Mouse (Mus musculus): ENCODE data around the gene Ippk. TPM values are rescaled to one million over a fixed set of nuclear protein-coding genes. Genes with fewer than 3 reads are reported as not detected.

Ippk gene
- polyA plus RNA-seq (2012; ENCODE audit: insufficient read depth, insufficient read length, low replicate concordance, missing spikeins), result not detected in 2 replicates

- TF ChIP-seq POLR2A (IDR thresholded peaks at IDR 0.05; ENCODE audit: insufficient read depth, low read depth, low read length) (peak; percentile 94), CTCF (IDR thresholded peaks at IDR 0.05; ENCODE audit: insufficient read depth, low read depth, low read length) (no peak)
- Histone ChIP-seq H3K4me1 (ENCODE audit: control insufficient read depth, insufficient read depth, low read length) (peaks cover 12% of the 10 kb centered on the region), H3K27ac (ENCODE audit: insufficient read depth, low read depth, low read length) (peak within 1 kb of the TSS; percentile 57; the same call in 1 of the 2 replicates), H3K4me3 (ENCODE audit: insufficient read depth, low read depth, low read length) (peak within 1 kb of the TSS; percentile 63)
- under 1% methylated on average over 68 of the region's 69 CpGs for WGBS
Measured at GRCm38 (mm10) chr13:49420754-49421605, at the start of gene Ippk. TSS of gene Ippk (plus strand) at chr13:49421249.

DNA sequence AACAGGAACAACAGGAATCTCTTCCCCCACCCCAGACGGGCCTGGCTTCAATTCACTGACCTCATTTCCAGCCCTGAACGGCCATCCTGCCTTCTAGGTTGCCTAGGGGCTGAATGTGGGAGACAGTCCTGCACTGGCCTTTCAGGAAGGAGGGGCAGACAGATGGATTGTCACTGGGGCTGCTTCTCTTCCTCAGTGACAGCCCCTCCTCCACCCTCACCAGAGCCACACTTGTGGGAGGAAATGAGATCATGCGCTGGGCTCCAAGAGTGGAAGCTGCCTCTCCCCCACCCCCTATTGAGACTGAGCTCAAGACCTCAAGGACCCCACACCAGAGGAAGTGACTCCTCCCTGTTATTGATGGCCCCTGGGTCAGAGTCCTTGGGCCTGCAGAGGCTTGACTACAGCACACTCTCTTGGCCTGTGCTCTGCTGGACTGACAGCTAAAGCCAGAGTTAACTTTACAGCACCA, 49.6 kb upstream of the Ippk start:
- TF ChIP-seq CTCF (IDR thresholded peaks at IDR 0.05; ENCODE audit: insufficient read depth, low read depth, low read length) (no peak), POLR2A (IDR thresholded peaks at IDR 0.05; ENCODE audit: insufficient read depth, low read depth, low read length) (no peak)
- WGBS, result 22% methylated on average over 3 of the region's 3 CpGs
- 0 out of 2 replicates have a peak overlapping the region, but pooled peaks have one; percentile 11 for H3K27ac ChIP-seq (ENCODE audit: insufficient read depth, low read depth, low read length)
- H3K4me3 ChIP-seq (ENCODE audit: insufficient read depth, low read depth, low read length), result no peak overlapping the region
- H3K4me1 ChIP-seq (ENCODE audit: control insufficient read depth, insufficient read depth, low read length), result peaks cover 25% of the 10 kb centered on the region

GRCm38 (mm10) chr13:49372370-49373060, 48.5 kb upstream of the Ippk start:
- TF ChIP-seq POLR2A (IDR thresholded peaks at IDR 0.05; ENCODE audit: insufficient read depth, low read depth, low read length) (no peak), CTCF (IDR thresholded peaks at IDR 0.05; ENCODE audit: insufficient read depth, low read depth, low read length) (no peak)
- 80% methylated on average over 9 of the region's 9 CpGs for WGBS
- Histone ChIP-seq H3K27ac (ENCODE audit: insufficient read depth, low read depth, low read length) (no peak overlapping the region), H3K4me1 (ENCODE audit: control insufficient read depth, insufficient read depth, low read length) (peaks cover 19% of the 10 kb centered on the region), H3K4me3 (ENCODE audit: insufficient read depth, low read depth, low read length) (no peak overlapping the region)

DNA sequence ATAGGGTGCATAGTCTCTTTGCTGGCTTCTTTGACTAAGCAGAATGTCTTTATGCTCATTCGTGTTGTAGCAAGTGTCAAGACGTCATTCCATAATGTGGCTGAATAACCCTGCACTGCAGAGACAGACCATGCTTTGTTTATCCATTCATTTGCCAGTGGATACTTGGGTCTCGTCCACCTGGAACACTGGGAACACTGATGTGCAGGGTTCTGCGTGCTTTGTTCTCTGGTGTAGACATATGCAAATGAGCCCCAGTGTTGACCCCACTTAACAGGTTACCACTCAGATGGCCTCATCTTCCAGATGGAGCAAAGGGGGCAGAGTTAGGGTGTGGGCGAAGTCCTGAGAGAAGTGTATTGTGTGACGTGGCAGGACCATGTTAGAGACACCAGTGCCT, 46.7 kb upstream of the Ippk start:
- 60% methylated on average over 6 of the region's 6 CpGs for WGBS
- Histone ChIP-seq H3K4me3 (ENCODE audit: insufficient read depth, low read depth, low read length) (no peak overlapping the region), H3K4me1 (ENCODE audit: control insufficient read depth, insufficient read depth, low read length) (peaks cover 16% of the 10 kb centered on the region), H3K27ac (ENCODE audit: insufficient read depth, low read depth, low read length) (no peak overlapping the region)
- TF ChIP-seq CTCF (IDR thresholded peaks at IDR 0.05; ENCODE audit: insufficient read depth, low read depth, low read length), result no peak
- no peak for TF ChIP-seq POLR2A (IDR thresholded peaks at IDR 0.05; ENCODE audit: insufficient read depth, low read depth, low read length)

GRCm38 (mm10) chr13:49374730-49375129, 46.3 kb upstream of the Ippk start:
- TF ChIP-seq CTCF (IDR thresholded peaks at IDR 0.05; ENCODE audit: insufficient read depth, low read depth, low read length) (no peak), POLR2A (IDR thresholded peaks at IDR 0.05; ENCODE audit: insufficient read depth, low read depth, low read length) (no peak)
- Histone ChIP-seq H3K27ac (ENCODE audit: insufficient read depth, low read depth, low read length) (no peak overlapping the region), H3K4me1 (ENCODE audit: control insufficient read depth, insufficient read depth, low read length) (peaks cover 16% of the 10 kb centered on the region), H3K4me3 (ENCODE audit: insufficient read depth, low read depth, low read length) (no peak overlapping the region)
- WGBS, result 87% methylated on average over 6 of the region's 6 CpGs

DNA sequence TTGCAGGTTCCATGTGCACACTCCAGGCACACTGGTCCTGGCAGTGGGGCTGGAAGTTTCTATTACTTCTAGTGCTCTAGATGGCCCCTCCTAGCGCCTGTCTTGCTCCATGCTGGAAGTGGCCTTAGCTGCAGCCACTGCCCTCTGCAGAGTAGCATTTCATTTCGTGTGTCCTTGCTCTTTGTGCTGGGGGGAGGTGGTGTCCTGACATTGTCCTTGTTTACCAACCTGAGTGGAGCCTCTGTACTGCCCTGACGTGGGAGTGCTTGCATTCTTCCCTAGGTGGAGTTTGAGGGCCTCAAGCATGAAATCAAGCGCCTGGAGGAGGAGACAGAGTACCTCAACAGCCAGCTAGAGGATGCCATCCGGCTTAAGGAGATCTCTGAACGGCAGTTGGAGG, 43.4 kb upstream of the Ippk start:
- TF ChIP-seq CTCF (IDR thresholded peaks at IDR 0.05; ENCODE audit: insufficient read depth, low read depth, low read length) (no peak), POLR2A (IDR thresholded peaks at IDR 0.05; ENCODE audit: insufficient read depth, low read depth, low read length) (no peak)
- no peak overlapping the region for H3K4me3 ChIP-seq (ENCODE audit: insufficient read depth, low read depth, low read length)
- H3K27ac ChIP-seq (ENCODE audit: insufficient read depth, low read depth, low read length), result no peak overlapping the region
- 85% methylated on average over 6 of the region's 6 CpGs for WGBS
- peaks cover 2% of the 10 kb centered on the region for H3K4me1 ChIP-seq (ENCODE audit: control insufficient read depth, insufficient read depth, low read length)

GRCm38 (mm10) chr13:49379301-49379700, 41.7 kb upstream of the Ippk start:
- H3K4me1 ChIP-seq (ENCODE audit: control insufficient read depth, insufficient read depth, low read length), result peaks cover 2% of the 10 kb centered on the region; the same call in 1 of the 2 replicates
- no peak overlapping the region for H3K4me3 ChIP-seq (ENCODE audit: insufficient read depth, low read depth, low read length)
- H3K27ac ChIP-seq (ENCODE audit: insufficient read depth, low read depth, low read length), result no peak overlapping the region
- 96% methylated on average over 20 of the region's 20 CpGs for WGBS
- no peak for TF ChIP-seq CTCF (IDR thresholded peaks at IDR 0.05; ENCODE audit: insufficient read depth, low read depth, low read length)
- TF ChIP-seq POLR2A (IDR thresholded peaks at IDR 0.05; ENCODE audit: insufficient read depth, low read depth, low read length), result no peak

DNA sequence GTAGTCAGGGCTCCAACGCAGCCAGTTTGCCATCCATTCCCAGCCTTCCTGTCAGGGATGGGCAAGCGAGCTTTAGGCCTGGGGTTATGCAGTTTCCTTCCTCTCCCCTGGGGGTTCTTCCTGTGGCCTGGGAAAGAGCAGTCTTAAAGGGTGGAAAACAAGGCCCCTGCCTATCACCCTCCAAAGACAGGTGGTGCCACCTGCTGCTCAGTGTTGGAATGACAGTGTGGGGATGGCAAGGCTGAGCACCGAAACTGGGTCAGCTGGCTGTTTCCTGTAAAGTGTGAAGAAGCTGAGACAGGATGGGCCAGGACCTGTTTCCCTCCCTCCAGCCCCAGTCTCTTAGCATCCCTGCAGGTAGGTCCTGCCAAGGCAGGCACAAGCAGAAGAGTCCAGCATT, 39.8 kb upstream of the Ippk start:
- peaks cover 2% of the 10 kb centered on the region; the same call in 1 of the 2 replicates for H3K4me1 ChIP-seq (ENCODE audit: control insufficient read depth, insufficient read depth, low read length)
- peak overlapping the region; percentile 15 for H3K27ac ChIP-seq (ENCODE audit: insufficient read depth, low read depth, low read length)
- TF ChIP-seq POLR2A (IDR thresholded peaks at IDR 0.05; ENCODE audit: insufficient read depth, low read depth, low read length) (no peak), CTCF (IDR thresholded peaks at IDR 0.05; ENCODE audit: insufficient read depth, low read depth, low read length) (peak; percentile 95)
- 19% methylated on average over 3 of the region's 3 CpGs for WGBS
- no peak overlapping the region for H3K4me3 ChIP-seq (ENCODE audit: insufficient read depth, low read depth, low read length)

DNA sequence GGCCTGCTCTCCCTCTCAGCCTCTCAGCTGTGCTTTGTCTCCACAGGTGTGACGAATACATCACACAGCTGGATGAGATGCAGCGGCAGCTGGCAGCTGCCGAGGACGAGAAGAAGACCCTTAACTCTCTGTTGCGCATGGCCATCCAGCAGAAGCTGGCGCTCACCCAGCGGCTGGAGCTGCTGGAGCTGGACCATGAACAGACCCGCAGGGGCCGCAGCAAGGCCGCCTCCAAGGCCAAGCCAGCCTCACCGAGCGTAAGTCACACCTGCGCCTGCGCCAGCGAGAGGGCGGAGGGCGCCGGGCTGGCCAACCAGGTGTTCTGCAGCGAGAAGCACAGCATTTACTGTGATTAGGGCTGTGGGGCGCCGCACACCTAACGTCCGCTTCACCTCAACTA, 38.1 kb upstream of the Ippk start:
- WGBS, result 93% methylated on average over 23 of the region's 23 CpGs
- no peak overlapping the region for H3K4me3 ChIP-seq (ENCODE audit: insufficient read depth, low read depth, low read length)
- H3K27ac ChIP-seq (ENCODE audit: insufficient read depth, low read depth, low read length), result no peak overlapping the region
- H3K4me1 ChIP-seq (ENCODE audit: control insufficient read depth, insufficient read depth, low read length), result peaks cover 2% of the 10 kb centered on the region; the same call in 1 of the 2 replicates
- TF ChIP-seq CTCF (IDR thresholded peaks at IDR 0.05; ENCODE audit: insufficient read depth, low read depth, low read length) (no peak), POLR2A (IDR thresholded peaks at IDR 0.05; ENCODE audit: insufficient read depth, low read depth, low read length) (no peak)
